Mouse (Mus musculus) liver (tissue): Measurements from ENCODE around the gene Gm16253.
"Not testable (repeated sequence)": the region's sequence is repeated elsewhere in the genome, so short reads cannot be mapped to it uniquely, and the experiment has no call there.

Experiments used
- DNase-seq: peaks from one replicate; pipeline ENCODE4 v3.0.0-alpha.2; 2020; ENCODE audit warnings: mixed read lengths

Gm16253 gene

DNA sequence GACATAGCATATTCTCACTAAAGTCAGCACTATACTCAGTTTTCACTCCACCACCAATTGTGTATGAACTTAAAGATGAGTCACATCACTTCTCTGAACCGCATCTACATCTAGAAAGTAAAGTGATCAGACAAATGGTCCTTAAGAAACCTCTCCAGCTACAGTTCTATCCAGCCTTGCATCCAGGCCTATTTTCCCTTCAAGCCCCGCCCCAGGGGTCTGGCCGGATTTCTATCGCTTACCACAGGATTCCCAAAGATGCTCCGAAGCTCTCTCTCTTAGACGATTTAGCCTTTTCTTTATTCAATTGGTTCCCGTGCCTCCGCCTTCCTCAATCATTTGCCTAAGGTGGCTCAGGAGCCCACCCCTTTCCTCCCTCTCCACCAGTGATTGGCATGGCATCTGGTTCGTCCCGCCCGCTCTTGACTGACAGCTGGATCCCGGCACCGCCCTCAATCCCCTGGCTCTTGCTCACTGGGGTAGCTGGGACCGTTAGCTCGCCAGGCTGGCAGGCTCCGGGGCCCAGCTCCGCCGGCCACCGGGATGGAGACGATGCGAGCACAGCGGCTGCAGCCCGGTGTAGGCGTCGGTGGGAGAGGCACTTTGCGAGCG, 24.0 kb downstream of the Gm16253 start, which contains the start of gene Lix1l:
TSS of gene Lix1l (plus strand) at position 511 of the 612 bp plus-strand sequence.
- DNase-seq, result peak; percentile 88

DNA sequence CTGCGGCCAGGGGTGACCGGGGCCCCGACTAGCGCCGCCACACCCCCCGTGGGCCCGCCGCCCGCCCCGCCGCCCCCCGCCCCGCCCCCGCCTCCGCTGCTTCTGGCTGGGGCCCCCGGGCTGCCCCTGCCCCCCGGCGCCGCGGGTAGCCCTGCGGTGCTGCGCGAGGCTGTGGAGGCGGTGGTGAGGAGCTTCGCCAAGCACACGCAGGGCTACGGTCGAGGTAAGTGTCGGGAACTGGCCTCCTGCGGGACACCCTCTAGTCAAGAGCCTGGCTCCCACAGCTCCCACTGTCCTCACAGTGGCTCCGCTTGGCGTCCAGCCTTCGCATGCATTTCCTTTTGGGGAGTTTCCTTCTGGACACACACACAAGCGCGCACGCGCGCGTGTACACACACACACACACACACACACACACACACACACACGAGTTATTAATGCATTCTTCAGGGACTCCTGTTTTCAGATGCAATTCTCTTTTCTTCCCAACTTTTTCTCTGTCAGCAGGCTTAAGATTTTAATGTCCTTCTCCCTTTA, 24.5 kb downstream of the Gm16253 start:
- peak; percentile 50 for DNase-seq

DNA sequence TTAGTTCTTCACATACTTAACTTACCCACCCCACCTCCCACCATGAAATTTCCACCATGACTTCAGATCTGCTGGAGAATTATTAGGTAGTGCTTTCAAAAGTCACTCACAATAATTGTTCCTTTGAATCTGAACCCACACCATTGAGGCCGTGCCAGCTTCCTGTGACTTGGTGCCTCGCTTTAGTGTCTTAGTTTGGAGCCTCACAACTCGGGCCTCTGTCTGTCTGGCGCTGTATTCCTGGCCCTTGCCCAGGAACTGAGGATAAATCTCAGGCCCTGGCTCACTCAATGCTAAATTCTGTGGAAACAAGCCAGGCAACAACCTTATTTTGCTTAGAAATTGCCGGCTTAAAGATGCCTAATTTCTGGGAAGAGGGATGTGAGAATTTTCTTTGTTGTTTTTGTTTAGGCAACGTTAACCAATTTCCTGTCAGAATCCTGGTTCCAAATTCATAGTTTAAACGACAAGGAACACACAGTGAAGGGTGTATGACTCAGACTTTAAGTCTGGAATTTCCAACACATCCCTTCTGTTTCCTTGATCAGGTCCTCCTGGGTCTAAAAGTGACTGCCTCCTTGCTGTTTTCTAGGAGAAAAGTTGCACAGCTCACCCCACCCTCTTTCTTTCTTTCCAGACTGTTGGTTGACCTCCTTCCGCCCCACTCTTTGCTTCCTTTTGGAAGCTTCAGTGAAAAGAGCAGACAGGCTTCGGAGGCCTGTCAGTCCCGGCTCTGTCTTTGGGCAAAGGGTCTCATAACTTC, 25.3 kb downstream of the Gm16253 start:
- DNase-seq, result no peak

DNA sequence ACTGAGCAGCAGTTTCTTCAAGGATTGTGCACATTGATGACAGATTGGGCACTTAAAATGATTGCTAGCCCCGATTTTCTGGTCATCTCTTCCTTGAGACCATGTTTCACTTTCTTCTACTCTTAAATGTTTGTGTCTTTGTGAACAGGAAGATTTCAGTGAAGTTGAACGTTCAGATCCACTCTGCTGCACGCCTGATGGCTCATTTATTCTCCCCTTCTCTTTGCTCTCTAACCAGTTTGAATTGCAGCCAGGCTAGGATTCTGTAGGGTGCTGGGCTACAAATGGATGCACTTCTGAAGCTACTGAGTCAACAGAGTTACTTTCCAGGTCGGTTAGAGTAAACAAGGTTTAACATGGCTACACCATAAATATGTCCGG, 25.9 kb downstream of the Gm16253 start:
- DNase-seq, result no peak

DNA sequence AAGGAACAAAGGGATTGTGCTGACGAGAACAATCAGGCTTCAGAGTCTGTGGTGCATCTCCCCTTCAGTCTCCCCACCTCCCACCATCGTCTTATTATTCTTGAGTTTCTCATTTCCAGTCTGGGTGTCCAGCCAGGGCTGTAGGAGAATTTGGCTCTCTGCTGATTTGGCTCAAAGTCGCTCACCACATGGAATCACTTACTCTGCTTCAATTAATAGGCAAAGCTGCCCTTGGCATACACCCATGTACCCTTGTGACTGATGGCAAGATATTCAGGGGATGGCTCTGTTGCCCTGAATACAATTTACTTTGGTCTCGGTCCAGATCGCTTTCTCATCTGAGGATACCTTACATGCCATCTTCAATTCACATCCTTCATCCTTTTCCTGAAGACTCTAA, 26.5 kb downstream of the Gm16253 start:
- DNase-seq, result no peak

DNA sequence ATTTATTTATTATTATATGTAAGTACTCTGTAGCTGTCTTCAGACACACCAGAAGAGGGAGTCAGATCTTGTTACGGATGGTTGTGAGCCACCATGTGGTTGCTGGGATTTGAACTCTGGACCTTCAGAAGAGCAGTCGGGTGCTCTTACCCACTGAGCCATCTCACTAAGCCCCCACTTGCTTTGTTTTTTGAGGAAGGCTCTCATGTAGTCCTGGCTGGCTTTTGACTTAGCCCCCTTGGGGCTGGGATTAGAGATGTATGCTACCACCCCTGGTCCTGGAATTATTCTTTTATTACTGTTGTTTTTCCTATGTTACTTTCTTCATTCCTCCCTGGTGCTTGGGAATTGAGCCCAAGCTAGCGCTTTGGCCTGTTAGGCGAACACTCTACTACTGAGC, 29.2 kb downstream of the Gm16253 start:
- DNase-seq, result not testable (repeated sequence)

DNA sequence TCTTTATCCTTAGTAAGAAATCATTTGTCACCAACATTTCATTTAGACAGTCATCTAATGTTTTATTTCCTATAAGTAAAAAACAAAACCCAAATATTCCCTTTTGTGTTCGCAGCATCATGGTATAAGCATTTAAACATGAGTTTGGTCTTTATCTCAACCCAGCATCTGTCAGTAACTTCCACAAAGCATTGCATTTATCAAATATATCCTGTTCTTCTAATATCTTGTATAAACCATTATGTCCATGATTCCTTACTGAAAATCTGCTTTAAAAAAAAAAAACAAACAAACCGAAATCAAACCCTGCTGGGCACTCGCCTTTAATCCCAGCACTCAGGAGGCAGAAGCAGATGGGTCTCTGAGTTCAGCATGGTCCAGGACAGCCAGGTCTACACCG, 29.8 kb downstream of the Gm16253 start:
- DNase-seq, result no peak

DNA sequence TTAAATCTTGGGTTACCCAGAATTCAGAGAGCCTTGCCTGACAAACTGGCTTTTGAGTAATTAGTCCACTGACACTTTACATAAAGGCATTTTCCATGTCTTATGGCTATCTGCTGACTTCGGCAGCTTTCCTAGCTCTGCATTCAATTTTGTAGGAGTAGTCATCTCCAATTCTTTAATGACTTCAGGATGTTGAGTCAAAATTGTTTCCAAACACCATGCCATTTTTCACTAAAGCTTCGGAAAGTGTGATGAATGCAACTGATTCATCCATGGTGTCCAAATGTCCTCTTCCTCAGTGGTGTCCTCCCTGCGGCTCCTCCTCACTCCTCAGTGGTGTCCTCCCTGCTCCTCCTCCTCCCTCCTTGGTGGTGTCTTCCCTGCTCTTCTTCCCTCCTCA, 41.2 kb downstream of the Gm16253 start:
- no peak for DNase-seq

DNA sequence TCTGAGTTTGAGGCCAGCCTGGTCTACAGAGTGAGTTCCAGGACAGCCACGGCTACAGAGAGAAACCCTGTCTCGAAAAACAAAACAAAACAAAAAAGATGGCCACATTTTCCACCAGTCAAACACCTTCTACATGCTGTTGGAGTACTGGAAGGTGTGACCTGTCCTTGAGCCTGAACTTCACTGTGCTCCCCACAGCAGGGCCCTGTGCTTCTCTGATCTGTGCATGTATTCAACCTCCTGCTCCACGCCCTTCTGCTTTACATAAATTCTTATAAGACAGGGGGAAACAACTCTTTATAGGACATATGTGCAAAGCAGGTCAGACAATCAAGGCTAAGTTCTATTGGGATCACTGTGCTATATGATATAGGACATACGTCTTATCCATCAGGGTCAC, 46.4 kb downstream of the Gm16253 start:
- no peak for DNase-seq

DNA sequence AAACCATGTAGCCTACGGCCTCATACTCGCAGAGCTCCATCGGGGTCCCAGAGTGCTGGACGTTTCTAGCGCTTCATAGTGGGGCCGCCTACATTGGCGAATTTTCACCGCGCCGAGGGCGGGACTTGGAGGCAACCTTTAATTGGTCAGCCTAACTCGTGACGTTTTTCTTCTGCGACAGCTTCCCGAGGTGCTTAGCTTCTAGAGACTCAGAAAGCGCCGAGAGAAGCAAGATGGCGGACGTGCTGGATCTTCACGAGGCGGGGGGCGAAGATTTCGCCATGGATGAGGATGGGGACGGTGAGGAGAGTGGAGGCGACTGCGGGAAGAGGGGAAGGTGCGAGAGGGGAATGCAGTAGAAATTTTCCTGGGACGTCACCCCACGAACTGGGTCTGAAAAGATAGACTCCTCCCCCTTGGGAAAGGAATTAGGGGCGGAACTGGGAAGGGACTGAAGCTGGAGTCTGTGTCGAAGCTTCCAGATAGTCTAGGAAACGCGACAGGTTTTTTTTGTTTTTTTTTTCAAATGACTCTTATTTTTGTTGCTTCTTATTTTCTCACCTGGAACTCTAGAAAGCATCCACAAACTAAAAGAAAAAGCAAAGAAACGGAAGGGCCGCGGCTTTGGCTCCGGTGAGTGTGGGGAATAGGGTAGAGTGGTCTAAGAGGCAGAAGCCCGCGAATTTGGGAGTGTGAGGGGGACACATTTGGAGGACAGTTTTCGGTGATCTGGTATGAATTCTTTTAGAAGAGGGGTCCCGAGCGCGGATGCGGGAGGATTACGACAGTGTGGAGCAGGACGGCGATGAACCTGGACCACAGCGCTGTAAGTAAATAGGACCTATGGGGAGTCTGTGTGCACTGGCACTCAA, 53.2 kb downstream of the Gm16253 start, which contains the start of gene Rbm8a:
TSS of gene Rbm8a (plus strand) at position 205 of the 872 bp plus-strand sequence.
- peak; percentile 94 for DNase-seq
